Mouse (Mus musculus) spleen, adult 2 months (tissue): Measurements from ENCODE around the gene Ubqln5.

ENCODE experiments used
- CTCF ChIP-seq: fragments of 200-500 bp; IDR thresholded peaks from 2 replicates; pipeline ENCODE4 v1.5.1; 2011; ENCODE audit warnings: mild to moderate bottlenecking, inconsistent platforms; ENCODE audit not compliant: insufficient read depth, insufficient read length, insufficient replicate concordance; ENCODE audit errors: extremely low read depth
- POLR2A ChIP-seq: fragments of 200-500 bp; IDR thresholded peaks from 2 replicates; pipeline ENCODE4 v1.6.1; 2011; ENCODE audit warnings: low read depth, low read length, inconsistent platforms

GRCm38 (mm10) chr7:104175085-104175484, 45.5 kb upstream of the Ubqln5 start:
- TF ChIP-seq CTCF (no peak), POLR2A (no peak)
